Mouse (Mus musculus) limb, embryonic 12.5 days (tissue): ENCODE data around the gene Dhx37. TPM values are rescaled to one million over a fixed set of nuclear protein-coding genes. Genes with fewer than 3 reads are reported as not detected.
A peak's percentile ranks its signal among the peaks of the same experiment; 100 is the strongest.

Experiments
- ATAC-seq: fragments of 200-750 bp; cut with Nextera tagmentation; 2 replicates; pipeline ENCODE4 v1.8.0; 2017; ENCODE audit warnings: low read depth, moderate TSS enrichment; ENCODE audit not compliant: insufficient number of reproducible peaks, insufficient read depth, low FRiP score, low TSS enrichment
- H3K27ac ChIP-seq: fragments of 300-500 bp; sonication (generic); 2 replicates; pipeline ENCODE4 v1.5.1; 2016; ENCODE audit warnings: mild to moderate bottlenecking, moderate library complexity
- H3K27me3 ChIP-seq: fragments of 300-500 bp; sonication (generic); 2 replicates; pipeline ENCODE4 v1.6.1; 2016; ENCODE audit warnings: mild to moderate bottlenecking, moderate library complexity
- H3K36me3 ChIP-seq: fragments of 300-500 bp; sonication (generic); 2 replicates; pipeline ENCODE4 v1.6.1; 2016; ENCODE audit warnings: mild to moderate bottlenecking, moderate library complexity
- H3K4me1 ChIP-seq: fragments of 300-500 bp; sonication (generic); replicated peaks from 2 replicates; pipeline ENCODE4 v1.6.1; 2016
- H3K4me2 ChIP-seq: fragments of 300-500 bp; sonication (generic); 2 replicates; pipeline ENCODE4 v1.6.1; 2016; ENCODE audit warnings: mild to moderate bottlenecking, moderate library complexity
- H3K4me3 ChIP-seq: fragments of 300-500 bp; sonication (generic); replicated peaks from 2 replicates; pipeline ENCODE4 v1.5.1; 2016; ENCODE audit warnings: mild to moderate bottlenecking
- H3K9ac ChIP-seq: fragments of 300-500 bp; sonication (generic); replicated peaks from 2 replicates; pipeline ENCODE4 v1.6.1; 2016; ENCODE audit warnings: mild to moderate bottlenecking, moderate library complexity
- H3K9me3 ChIP-seq: fragments of 300-500 bp; sonication (generic); 2 replicates; pipeline ENCODE4 v1.6.1; 2016; ENCODE audit warnings: mild to moderate bottlenecking, moderate library complexity
- WGBS: fragments of 180-500 bp; shearing (Covaris S2); methylation state at CpG from one replicate; pipeline ENCODE4 v1.1.7; 2016; 5-methylcytosine and 5-hydroxymethylcytosine counted together
- polyA plus RNA-seq: library from polyadenylated mRNA; unstranded; fragments of >200 nt; fragmentation: Nextera tagmentation; extraction: Ambion mirVana; gene quantifications from 2 replicates; pipeline ENCODE4 v1.2.1, GENCODE M21; 2016

The Dhx37 gene
- polyA plus RNA-seq, 1 experiment from 2014 or later = 16.1 TPM

- Histone ChIP-seq H3K36me3 (peaks cover 9% of the 10 kb centered on the region), H3K4me1 (peaks cover 17% of the 10 kb centered on the region), H3K9me3 (no peaks in the 10 kb centered on the region), H3K4me3 (peak overlapping the region; percentile 31), H3K27ac (no peak overlapping the region), H3K27me3 (no peaks in the 10 kb centered on the region), H3K4me2 (peak overlapping the region; percentile 41), H3K9ac (no peak overlapping the region)
- under 1% methylated on average over 13 of the region's 13 CpGs for WGBS
- peak; percentile 52; the same call in 1 of the 2 replicates for ATAC-seq
These were observed 25.1 kb downstream of the Dhx37 start for GRCm38 (mm10) chr5:125408842-125409241.

GRCm38 (mm10) chr5:125407910-125408575 lies 25.9 kb downstream of the Dhx37 start:
- H3K36me3 ChIP-seq = peaks cover 1% of the 10 kb centered on the region
- peak overlapping the region; percentile 41; the same call in 1 of the 2 replicates for H3K4me2 ChIP-seq
- 69% methylated on average over 14 of the region's 14 CpGs for WGBS
- ATAC-seq = no peak
- no peak overlapping the region for H3K4me3 ChIP-seq
- H3K9ac ChIP-seq = no peak overlapping the region
- H3K4me1 ChIP-seq = peaks cover 17% of the 10 kb centered on the region
- H3K27ac ChIP-seq = no peak overlapping the region
- H3K27me3 ChIP-seq = peaks cover 1% of the 10 kb centered on the region
- H3K9me3 ChIP-seq = no peaks in the 10 kb centered on the region

GRCm38 (mm10) chr5:125407020-125407830 lies 26.7 kb downstream of the Dhx37 start:
- no peak for ATAC-seq
- Histone ChIP-seq H3K9me3 (no peaks in the 10 kb centered on the region), H3K27me3 (peaks cover 8% of the 10 kb centered on the region), H3K4me1 (peaks cover 17% of the 10 kb centered on the region), H3K4me2 (peak overlapping the region; percentile 66), H3K36me3 (no peaks in the 10 kb centered on the region; the same call in 1 of the 2 replicates), H3K9ac (peak overlapping the region; percentile 61), H3K4me3 (peak overlapping the region; percentile 46), H3K27ac (peak overlapping the region; percentile 73)
- 61% methylated on average over 13 of the region's 13 CpGs for WGBS

GRCm38 (mm10) chr5:125406322-125407016 lies 27.5 kb downstream of the Dhx37 start:
- Histone ChIP-seq H3K9ac (peak overlapping the region; percentile 61), H3K4me3 (peak overlapping the region; percentile 46), H3K27ac (peak overlapping the region; percentile 73), H3K9me3 (no peaks in the 10 kb centered on the region), H3K27me3 (peaks cover 8% of the 10 kb centered on the region), H3K4me2 (peak overlapping the region; percentile 66), H3K4me1 (peaks cover 17% of the 10 kb centered on the region), H3K36me3 (no peaks in the 10 kb centered on the region)
- 2% methylated on average over 20 of the region's 20 CpGs for WGBS
- ATAC-seq = 0 out of 2 replicates have a peak, but pooled peaks have one; percentile 5

- peaks cover 17% of the 10 kb centered on the region for H3K4me1 ChIP-seq
- peak overlapping the region; percentile 66 for H3K4me2 ChIP-seq
- ATAC-seq = 0 out of 2 replicates have a peak, but pooled peaks have one; percentile 29
- H3K27ac ChIP-seq = peak overlapping the region; percentile 73
- H3K9me3 ChIP-seq = no peaks in the 10 kb centered on the region
- peak overlapping the region; percentile 61 for H3K9ac ChIP-seq
- under 1% methylated on average over 31 of the region's 31 CpGs for WGBS
- H3K36me3 ChIP-seq = no peaks in the 10 kb centered on the region
- H3K27me3 ChIP-seq = peaks cover 8% of the 10 kb centered on the region
- H3K4me3 ChIP-seq = peak overlapping the region; percentile 46
These were observed 28.2 kb downstream of the Dhx37 start for GRCm38 (mm10) chr5:125405546-125406248.

- peak overlapping the region; percentile 60 for H3K9ac ChIP-seq
- peak overlapping the region; percentile 46 for H3K4me3 ChIP-seq
- peak overlapping the region; percentile 66 for H3K4me2 ChIP-seq
- under 1% methylated on average over 28 of the region's 28 CpGs for WGBS
- no peak; the same call in 1 of the 2 replicates for ATAC-seq
- peaks cover 8% of the 10 kb centered on the region for H3K27me3 ChIP-seq
- H3K9me3 ChIP-seq = no peaks in the 10 kb centered on the region
- peaks cover 15% of the 10 kb centered on the region for H3K4me1 ChIP-seq
- no peaks in the 10 kb centered on the region for H3K36me3 ChIP-seq
- H3K27ac ChIP-seq = peak overlapping the region; percentile 71
These were observed 28.9 kb downstream of the Dhx37 start for GRCm38 (mm10) chr5:125404903-125405545.

- Histone ChIP-seq H3K27ac (peak overlapping the region; percentile 71), H3K4me2 (peak overlapping the region; percentile 66), H3K9me3 (no peaks in the 10 kb centered on the region), H3K9ac (peak overlapping the region; percentile 60), H3K4me3 (peak overlapping the region; percentile 46), H3K4me1 (peaks cover 10% of the 10 kb centered on the region), H3K27me3 (peaks cover 8% of the 10 kb centered on the region), H3K36me3 (no peaks in the 10 kb centered on the region)
- no peak for ATAC-seq
- 3% methylated on average over 7 of the region's 7 CpGs for WGBS
These were observed 29.4 kb downstream of the Dhx37 start for GRCm38 (mm10) chr5:125404536-125404902.

GRCm38 (mm10) chr5:125403481-125404465 lies 30.1 kb downstream of the Dhx37 start:
- Histone ChIP-seq H3K9ac (no peak overlapping the region), H3K4me3 (peak overlapping the region; percentile 37), H3K4me1 (peaks cover 9% of the 10 kb centered on the region), H3K27ac (no peak overlapping the region), H3K36me3 (no peaks in the 10 kb centered on the region), H3K27me3 (peaks cover 8% of the 10 kb centered on the region), H3K9me3 (no peaks in the 10 kb centered on the region), H3K4me2 (peak overlapping the region; percentile 59)
- no peak for ATAC-seq
- WGBS = 15% methylated on average over 31 of the region's 31 CpGs

- H3K4me1 ChIP-seq = peaks cover 9% of the 10 kb centered on the region
- no peak for ATAC-seq
- H3K36me3 ChIP-seq = no peaks in the 10 kb centered on the region
- H3K4me3 ChIP-seq = no peak overlapping the region
- H3K9me3 ChIP-seq = no peaks in the 10 kb centered on the region
- peaks cover 8% of the 10 kb centered on the region for H3K27me3 ChIP-seq
- no peak overlapping the region for H3K9ac ChIP-seq
- 58% methylated on average over 6 of the region's 6 CpGs for WGBS
- H3K27ac ChIP-seq = no peak overlapping the region
- H3K4me2 ChIP-seq = no peak overlapping the region
These were observed 30.9 kb downstream of the Dhx37 start for GRCm38 (mm10) chr5:125402991-125403390.
